Mouse (Mus musculus) midbrain, embryonic 12.5 days (tissue): Measurements from ENCODE around the gene Lama1. TPM values are rescaled to one million over a fixed set of nuclear protein-coding genes. Genes with fewer than 3 reads are reported as not detected.

Experiments used
- ATAC-seq: fragments of 200-750 bp; cut with Nextera tagmentation; 2 replicates; pipeline ENCODE4 v1.8.0; 2017; ENCODE audit warnings: low read depth, moderate TSS enrichment, moderate library complexity; ENCODE audit not compliant: low FRiP score
- H3K27ac ChIP-seq: fragments of 300-500 bp; sonication (generic); replicated peaks from 2 replicates; pipeline ENCODE4 v1.5.1; 2016; ENCODE audit warnings: mild to moderate bottlenecking
- H3K27me3 ChIP-seq: fragments of 300-500 bp; sonication (generic); 2 replicates; pipeline ENCODE4 v1.6.1; 2016; ENCODE audit warnings: mild to moderate bottlenecking
- H3K36me3 ChIP-seq: fragments of 300-500 bp; sonication (generic); 2 replicates; pipeline ENCODE4 v1.6.1; 2016
- H3K4me1 ChIP-seq: fragments of 300-500 bp; sonication (generic); 2 replicates; pipeline ENCODE4 v1.6.1; 2016
- H3K4me2 ChIP-seq: fragments of 300-500 bp; sonication (generic); replicated peaks from 2 replicates; pipeline ENCODE4 v1.6.1; 2016; ENCODE audit warnings: mild to moderate bottlenecking, moderate library complexity
- H3K4me3 ChIP-seq: fragments of 300-500 bp; sonication (generic); 2 replicates; pipeline ENCODE4 v1.5.1; 2016; ENCODE audit warnings: mild to moderate bottlenecking
- H3K9ac ChIP-seq: fragments of 300-500 bp; sonication (generic); replicated peaks from 2 replicates; pipeline ENCODE4 v1.6.1; 2016; ENCODE audit warnings: mild to moderate bottlenecking, moderate library complexity
- H3K9me3 ChIP-seq: fragments of 300-500 bp; sonication (generic); 2 replicates; pipeline ENCODE4 v1.6.1; 2016; ENCODE audit warnings: mild to moderate bottlenecking
- WGBS: fragments of 180-500 bp; shearing (Covaris S2); methylation state at CpG from one replicate; pipeline ENCODE4 v1.1.7; 2016; 5-methylcytosine and 5-hydroxymethylcytosine counted together
- polyA plus RNA-seq: library from polyadenylated mRNA; unstranded; fragments of >200 nt; fragmentation: Nextera tagmentation; extraction: Ambion mirVana; gene quantifications from 2 replicates; pipeline ENCODE4 v1.2.1, GENCODE M21; 2016

The Lama1 gene
- polyA plus RNA-seq, 1 experiment from 2014 or later = 25.8 TPM

GRCm38 (mm10) chr17:67861744-67862535 lies 164.9 kb downstream of the Lama1 start:
- no peak overlapping the region for H3K27ac ChIP-seq
- H3K36me3 ChIP-seq = peaks cover 3% of the 10 kb centered on the region; the same call in 1 of the 2 replicates
- peak; percentile 68 for ATAC-seq
- H3K9me3 ChIP-seq = no peaks in the 10 kb centered on the region
- no peaks in the 10 kb centered on the region for H3K4me1 ChIP-seq
- no peaks in the 10 kb centered on the region for H3K27me3 ChIP-seq
- 81% methylated on average over 16 of the region's 16 CpGs for WGBS
- H3K4me3 ChIP-seq = no peak overlapping the region
- H3K9ac ChIP-seq = no peak overlapping the region
- no peak overlapping the region for H3K4me2 ChIP-seq

DNA sequence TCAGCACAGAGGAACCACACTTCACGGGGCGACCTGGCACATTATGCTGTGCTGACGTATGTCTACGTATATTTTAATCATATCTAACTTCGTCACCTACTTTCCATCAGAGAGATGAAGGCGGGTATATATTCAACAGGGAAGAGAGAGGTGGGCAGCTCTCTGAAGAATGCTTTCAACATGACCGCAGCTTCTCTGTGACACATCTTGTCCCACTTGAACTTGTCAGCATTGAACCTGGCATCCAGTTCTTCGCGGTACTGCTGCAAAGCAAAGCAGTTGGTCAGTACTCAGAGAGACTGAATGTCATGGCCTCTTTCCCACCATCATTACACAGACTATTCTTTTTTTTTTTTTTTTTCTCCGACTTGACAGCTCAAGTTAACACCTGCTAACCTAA lies 167.3 kb downstream of the Lama1 start:
- 95% methylated on average over 10 of the region's 10 CpGs for WGBS
- Histone ChIP-seq H3K27ac (no peak overlapping the region), H3K4me1 (no peaks in the 10 kb centered on the region), H3K9me3 (no peaks in the 10 kb centered on the region), H3K36me3 (no peaks in the 10 kb centered on the region), H3K4me2 (no peak overlapping the region), H3K9ac (no peak overlapping the region), H3K4me3 (no peak overlapping the region), H3K27me3 (no peaks in the 10 kb centered on the region)
- no peak for ATAC-seq

- H3K27me3 ChIP-seq = no peaks in the 10 kb centered on the region
- no peak overlapping the region for H3K4me2 ChIP-seq
- H3K27ac ChIP-seq = no peak overlapping the region
- WGBS = 86% methylated on average over 3 of the region's 3 CpGs
- H3K4me3 ChIP-seq = no peak overlapping the region
- no peaks in the 10 kb centered on the region for H3K9me3 ChIP-seq
- H3K9ac ChIP-seq = no peak overlapping the region
- H3K4me1 ChIP-seq = no peaks in the 10 kb centered on the region
- no peaks in the 10 kb centered on the region for H3K36me3 ChIP-seq
- ATAC-seq = no peak
These were observed 167.9 kb downstream of the Lama1 start for GRCm38 (mm10) chr17:67864912-67865311.

DNA sequence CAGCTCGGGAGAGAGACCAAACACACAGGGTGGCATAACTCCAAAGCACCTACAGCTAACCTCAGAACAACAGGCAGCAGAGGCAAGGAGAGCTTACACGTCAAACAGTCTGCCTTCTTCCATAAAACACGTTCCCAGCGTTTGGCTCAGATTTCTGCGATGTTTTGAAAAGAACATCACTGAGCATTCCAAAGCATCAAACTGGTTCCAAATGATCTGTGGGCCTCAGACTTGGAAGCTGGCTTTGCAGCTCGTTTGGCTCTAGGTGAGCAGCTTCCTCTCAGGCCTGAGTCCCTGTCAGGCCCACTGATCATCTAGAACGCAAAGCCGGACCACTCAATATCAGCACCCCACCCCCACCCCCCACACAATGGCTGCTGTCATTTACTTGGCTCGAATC lies 169.0 kb downstream of the Lama1 start:
- Histone ChIP-seq H3K27ac (no peak overlapping the region), H3K27me3 (no peaks in the 10 kb centered on the region), H3K36me3 (no peaks in the 10 kb centered on the region), H3K4me2 (no peak overlapping the region), H3K9ac (no peak overlapping the region), H3K9me3 (no peaks in the 10 kb centered on the region), H3K4me1 (no peaks in the 10 kb centered on the region), H3K4me3 (no peak overlapping the region)
- 80% methylated on average over 9 of the region's 9 CpGs for WGBS
- no peak for ATAC-seq

- no peaks in the 10 kb centered on the region for H3K36me3 ChIP-seq
- H3K27me3 ChIP-seq = no peaks in the 10 kb centered on the region
- no peak overlapping the region for H3K9ac ChIP-seq
- no peak for ATAC-seq
- no peaks in the 10 kb centered on the region for H3K9me3 ChIP-seq
- H3K4me1 ChIP-seq = no peaks in the 10 kb centered on the region
- WGBS = 77% methylated on average over 20 of the region's 20 CpGs
- no peak overlapping the region for H3K27ac ChIP-seq
- H3K4me2 ChIP-seq = no peak overlapping the region
- H3K4me3 ChIP-seq = no peak overlapping the region
These were observed 169.6 kb downstream of the Lama1 start for GRCm38 (mm10) chr17:67866541-67867241.

GRCm38 (mm10) chr17:67869731-67870601 lies 172.9 kb downstream of the Lama1 start:
- Histone ChIP-seq H3K4me1 (no peaks in the 10 kb centered on the region), H3K9ac (no peak overlapping the region), H3K36me3 (no peaks in the 10 kb centered on the region), H3K4me2 (no peak overlapping the region), H3K27ac (no peak overlapping the region), H3K4me3 (no peak overlapping the region), H3K9me3 (no peaks in the 10 kb centered on the region), H3K27me3 (no peaks in the 10 kb centered on the region)
- 73% methylated on average over 23 of the region's 23 CpGs for WGBS
- peak; percentile 56 for ATAC-seq

Other genes with a start within 250 kb of the Lama1 start
- not detected in 2 replicates for gene Lrrc30, start 64.5 kb upstream of the Lama1 start, polyA plus RNA-seq